Mouse (Mus musculus): ENCODE results near the gene Nme4.
"Not testable (repeated sequence)": the region's sequence is repeated elsewhere in the genome, so short reads cannot be mapped to it uniquely, and the experiment has no call there.

Nme4 gene

DNA sequence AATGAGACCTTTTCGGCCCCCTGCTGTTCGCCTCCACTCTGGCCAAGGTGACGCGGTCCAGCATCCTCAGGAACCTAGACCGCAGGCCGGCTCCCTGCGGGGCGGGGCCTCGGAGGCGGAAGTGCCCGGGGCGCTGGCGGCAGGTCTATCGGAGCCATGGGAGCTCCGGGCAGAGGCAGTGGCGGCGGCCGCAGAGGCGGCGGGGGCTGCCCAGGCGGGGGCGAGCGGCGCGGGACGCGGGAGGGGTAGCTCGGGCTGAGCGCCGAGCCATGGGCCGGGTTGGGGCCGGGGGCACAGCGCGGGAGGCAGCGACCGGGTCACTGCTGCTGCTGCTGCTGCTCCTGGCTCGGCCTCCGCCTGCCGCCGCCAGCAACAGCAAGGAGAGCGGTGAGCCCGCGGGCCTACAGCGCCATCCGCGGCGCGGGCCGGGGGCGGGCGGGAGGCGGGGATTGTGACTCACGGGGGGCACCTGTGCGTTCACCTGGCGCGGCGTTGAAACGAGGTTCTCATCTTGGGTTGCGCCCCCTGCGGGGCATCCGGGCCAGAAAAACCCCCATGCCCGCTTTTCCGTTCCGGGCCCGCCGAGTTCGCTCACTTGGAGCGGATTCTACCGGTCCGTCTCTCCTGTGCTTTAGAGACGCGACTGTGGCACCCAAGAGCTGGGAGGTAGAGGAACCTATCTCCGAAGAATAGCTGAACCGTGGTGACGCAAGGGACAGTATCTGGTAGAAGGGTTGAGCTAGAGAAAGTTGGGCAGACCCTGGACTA, 18.0 kb upstream of the Nme4 start, which contains the start of gene Tmem8:
Gene Tmem8 (plus strand): TSS at position 119 of the 768 bp plus-strand sequence.
- peak; percentile 69 to 80 for DNase-seq

DNA sequence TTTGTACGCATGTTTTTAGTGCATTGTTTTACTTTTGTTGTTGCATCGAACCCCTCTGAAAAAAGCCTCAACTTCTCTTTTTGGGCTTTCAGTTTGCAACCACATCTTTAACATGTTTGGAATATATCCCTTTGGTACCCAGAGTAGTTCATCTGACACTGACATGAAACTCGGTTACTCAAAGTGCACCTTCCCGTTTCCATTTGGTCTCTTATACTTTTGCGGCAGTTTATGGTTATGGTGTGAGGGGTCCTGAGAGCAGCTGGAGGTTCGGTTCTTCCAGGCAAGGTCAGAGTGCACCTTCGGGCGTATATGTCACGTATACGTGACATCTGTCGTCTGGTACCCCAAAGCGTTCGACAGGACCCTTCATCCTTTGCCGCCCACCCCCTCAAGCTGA, 17.3 kb upstream of the Nme4 start:
- no peak for DNase-seq

DNA sequence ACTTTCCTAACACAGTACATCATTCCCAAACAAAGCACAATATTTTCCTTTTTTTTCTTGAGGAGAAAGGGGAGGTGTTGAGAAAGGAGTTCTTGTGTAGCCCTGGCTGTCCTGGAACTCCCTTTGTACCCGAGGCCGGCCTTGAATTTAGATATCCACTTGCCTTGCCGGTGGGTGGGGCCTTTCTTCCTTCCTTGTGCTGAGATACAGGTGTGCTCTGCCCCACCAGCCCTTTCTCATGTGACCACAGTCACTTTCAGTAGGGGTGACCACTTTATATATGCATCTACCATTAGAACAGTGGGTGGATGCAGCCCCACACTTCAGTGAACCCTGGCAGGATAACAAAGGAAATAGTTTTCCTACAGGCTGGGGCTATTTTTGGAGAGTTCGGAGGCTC, 16.3 kb upstream of the Nme4 start:
- no peak for DNase-seq

- no peak for DNase-seq
These were observed 15.6 kb upstream of the Nme4 start for GRCm38 (mm10) chr17:26111024-26111423.

DNA sequence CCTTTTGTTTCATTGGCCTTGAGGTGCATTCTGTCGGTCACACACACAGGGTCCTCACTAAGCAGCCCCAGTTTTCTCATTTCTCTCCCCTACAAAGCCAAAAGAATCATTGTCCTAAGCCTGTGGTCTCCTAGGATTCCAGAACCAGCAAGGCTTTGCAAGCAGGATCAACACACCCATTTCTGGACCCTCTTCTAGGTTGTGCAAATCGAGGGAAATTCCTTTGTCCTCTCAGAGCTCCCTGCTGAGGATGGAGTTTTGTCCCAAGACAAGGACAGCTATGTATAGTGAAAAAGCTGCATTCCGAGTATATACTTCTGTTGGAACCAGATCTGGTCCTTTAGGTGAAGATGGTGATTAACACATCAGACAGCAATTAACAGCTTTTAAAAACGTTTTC, 14.8 kb upstream of the Nme4 start:
- no peak for DNase-seq

DNA sequence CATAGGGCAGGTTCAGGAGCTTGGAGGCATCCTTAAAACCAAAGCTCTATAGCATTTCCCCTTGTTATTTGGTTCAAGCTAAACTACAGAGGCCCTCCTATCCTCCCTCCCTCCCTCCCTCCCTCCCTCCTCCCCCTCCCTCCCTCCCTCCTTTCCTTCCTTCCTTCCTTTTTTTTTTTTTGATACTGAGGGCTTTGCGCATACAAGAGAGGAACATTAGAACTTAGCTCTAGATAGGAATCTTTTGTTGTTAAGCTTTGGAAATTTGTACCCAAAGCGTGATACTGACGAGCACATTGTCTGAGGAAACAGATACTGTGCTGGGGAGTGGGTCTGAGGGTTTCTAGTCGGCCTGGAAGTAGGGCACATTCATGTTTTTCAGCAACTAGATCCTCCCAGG, 10.2 kb upstream of the Nme4 start:
- no peak for DNase-seq

- no peak for DNase-seq
These were observed 6.1 kb upstream of the Nme4 start for GRCm38 (mm10) chr17:26101478-26101877.

DNA sequence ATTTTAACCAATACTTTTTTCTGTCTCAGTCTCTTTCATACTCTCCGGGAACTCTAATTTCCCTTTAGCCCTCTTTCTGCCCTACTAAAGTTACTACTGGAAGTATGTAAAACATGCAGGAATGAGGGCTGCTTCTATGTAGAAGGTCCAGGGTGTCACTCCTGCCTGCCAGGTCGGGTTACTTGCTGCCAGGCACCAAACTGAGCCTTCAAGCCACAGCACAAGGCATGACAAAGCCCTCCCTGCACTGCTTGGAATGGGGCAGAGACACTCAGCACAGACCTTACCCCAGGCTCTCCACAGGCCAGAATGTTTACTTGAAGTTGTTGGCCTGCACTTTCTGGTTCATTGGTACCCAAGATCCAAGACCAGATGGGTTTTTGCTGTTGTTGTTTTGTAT, 4.8 kb upstream of the Nme4 start:
- DNase-seq, result no peak

DNA sequence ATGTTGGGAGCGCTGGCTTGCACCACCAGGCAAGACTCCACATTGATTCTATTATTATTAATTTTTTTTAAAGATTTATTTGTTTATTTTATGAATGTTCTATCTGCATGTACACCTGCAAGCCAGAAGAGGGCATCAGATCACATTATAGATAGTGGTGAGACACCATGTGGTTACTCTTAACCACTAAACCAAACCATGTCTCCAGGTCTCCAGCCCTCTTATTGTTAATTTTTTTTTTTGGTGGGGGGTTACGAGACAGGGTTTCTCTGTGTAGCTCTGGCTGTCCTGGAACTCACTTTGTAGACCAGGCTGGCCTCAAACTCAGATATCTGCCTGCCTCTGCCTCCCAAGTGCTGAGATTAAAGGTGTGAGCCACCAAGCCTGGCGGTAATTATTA, 3.9 kb upstream of the Nme4 start:
- DNase-seq, result not testable (repeated sequence)

GRCm38 (mm10) chr17:26098461-26098860, 3.1 kb upstream of the Nme4 start:
- DNase-seq, result no peak

DNA sequence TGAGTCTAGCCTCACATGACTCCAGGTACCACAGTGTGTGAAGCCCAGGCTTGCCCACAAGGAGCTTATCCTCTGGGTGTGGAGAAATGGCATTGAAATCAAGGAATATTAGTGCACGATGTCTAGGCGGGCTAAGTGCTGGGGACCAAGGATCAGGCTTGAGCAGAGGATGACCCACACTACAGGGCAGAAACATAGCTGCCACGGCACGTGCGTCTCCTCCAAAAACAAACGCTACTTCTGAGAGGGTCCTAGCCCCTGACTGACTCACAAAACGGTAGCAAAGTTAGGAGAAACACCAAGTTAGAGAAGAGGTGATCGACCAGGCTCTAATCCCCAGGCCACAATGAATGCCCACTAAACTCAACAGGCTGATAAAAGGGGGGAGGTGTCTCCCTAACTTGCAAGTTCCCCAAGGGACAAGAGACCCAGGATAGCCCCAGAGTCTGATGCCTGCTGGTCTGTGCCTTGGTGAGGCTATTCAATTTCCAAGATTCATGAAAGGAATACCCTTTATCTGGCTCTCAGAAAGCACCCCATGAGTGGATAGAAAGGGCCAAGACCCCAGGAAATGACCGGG, 781 bp downstream of the Nme4 start:
- DNase-seq, result no peak

DNA sequence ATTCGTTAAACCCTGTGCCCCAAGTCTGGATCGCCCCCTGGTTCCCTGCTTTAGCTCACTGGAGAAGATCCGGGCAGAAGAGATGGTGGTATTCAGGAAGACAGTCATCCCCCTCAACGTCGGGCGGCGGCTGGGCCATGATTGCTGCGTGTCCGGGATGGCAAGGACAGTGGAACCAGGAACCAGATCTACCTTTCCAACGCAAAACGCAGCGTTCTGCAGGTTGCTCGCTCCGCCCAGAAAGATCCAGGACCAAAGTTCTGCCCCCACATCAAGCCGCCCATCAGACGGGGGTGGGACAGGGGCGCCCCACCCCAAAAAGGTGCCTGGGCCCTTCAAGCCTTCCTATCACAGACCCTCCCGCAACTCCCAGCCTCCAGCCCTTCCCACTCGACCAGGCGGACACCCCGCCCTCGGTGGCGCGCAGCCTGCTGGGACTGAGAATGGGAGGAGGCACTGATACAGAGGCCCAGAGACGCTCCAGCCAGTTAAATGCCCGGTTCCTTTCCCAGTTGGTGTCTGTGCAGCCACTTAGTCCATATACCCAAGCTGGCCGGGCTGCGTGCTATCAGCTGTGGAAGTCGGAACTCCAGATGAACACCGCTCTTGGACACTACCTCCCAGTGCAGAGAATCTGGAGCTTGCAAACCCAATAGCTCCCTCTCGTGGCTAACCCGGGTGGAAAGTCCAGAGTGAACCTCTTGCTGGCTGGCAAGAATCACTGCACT, 5.3 kb downstream of the Nme4 start, which contains the start of gene Decr2:
Gene Decr2 (minus strand): TSS at position 433 of the 728 bp plus-strand sequence.
- peak; percentile 60 to 78 for DNase-seq

DNA sequence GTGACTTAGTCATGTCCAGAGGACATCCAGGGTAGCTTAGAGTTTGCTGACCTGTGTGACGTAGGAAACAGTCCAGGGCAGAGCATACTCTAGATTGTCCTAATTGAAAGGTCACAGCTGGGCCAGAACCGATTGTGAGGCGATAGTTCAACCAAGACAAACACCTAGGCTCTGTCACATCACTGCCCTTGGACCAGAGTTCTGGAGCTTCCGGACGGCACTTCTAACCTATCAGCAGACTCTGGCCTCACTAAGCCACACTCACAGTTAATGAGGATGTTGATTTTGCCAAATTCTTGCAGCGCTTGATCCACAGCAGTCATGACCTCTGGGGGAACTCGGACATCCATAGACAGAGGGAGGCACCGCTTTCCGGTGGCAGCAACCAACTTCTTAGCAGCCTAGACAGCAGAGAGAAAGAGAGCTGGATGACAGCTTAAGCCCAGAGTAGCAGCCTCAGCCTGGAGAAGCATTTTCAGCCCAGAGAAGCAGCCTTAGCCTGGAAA, 8.3 kb downstream of the Nme4 start:
- DNase-seq, result no peak

GRCm38 (mm10) chr17:26080867-26081266, 14.5 kb downstream of the Nme4 start:
- DNase-seq, result no peak

GRCm38 (mm10) chr17:26078851-26079250, 16.6 kb downstream of the Nme4 start:
- no peak for DNase-seq

DNA sequence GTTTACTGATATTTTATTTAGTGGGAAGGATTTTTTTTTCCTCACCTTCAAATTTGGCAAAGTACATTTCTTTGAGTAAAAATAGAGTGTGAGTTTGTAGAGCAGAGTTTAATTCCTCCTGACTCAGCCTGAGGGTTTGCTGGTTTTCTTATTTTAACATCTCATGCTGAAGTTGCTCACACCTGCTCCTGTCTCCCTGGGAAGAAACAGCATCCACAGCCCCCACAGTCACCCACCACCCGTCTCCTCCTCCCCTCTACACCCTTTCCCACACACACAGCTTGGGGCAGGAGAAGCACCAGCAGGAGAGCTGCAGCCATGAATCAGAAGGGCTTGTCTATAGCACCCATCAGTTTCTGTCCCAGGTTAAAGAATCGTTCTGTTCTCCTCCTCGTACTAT, 20.2 kb downstream of the Nme4 start:
- no peak for DNase-seq

GRCm38 (mm10) chr17:26070136-26070535, 25.3 kb downstream of the Nme4 start:
- DNase-seq, result no peak

DNA sequence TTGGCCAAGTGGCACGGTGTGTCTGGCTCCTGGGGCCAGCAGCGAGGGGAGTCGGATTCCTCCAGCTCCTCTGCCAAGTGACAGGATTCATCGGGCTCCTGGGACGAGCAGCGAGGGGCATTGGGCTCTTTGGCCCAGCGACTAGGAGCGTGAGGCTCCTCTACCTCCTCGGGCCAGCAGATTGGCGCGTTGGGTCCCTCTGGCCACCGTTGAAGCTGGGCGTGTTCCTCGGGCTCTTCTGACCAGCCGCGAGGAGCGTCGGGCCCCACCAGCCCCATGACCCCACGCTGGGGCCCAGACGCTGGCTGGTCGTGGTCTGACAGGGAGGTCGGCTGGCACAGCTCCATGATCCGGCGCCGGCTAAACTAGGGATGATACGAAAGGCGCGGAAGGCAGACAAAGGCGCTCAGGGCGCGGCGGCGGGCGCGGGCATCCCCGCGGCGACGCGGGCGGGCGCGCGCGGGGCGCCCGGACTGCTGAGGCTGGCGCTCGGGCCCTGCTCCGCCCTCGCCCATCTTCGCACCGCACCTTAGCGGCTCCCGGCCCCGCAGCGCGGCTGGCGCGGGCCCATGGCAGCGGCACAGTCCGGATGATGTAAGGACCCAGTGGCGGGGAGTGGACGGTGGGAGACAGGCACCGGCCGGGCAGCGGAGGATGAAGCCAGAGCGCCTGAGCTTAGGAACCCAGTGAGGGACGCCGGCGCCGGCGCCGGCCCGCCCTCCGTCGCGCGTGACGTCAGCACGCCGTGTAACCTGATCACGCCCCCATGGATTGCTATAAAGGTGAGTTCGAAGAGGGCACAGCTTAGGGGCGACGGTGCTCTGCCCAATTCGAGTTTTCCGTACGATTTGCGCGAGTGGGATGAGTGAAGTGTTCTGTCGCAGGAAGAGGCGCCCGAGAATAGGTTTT, 26.3 kb downstream of the Nme4 start, which contains the start of gene Rab11fip3:
Gene Rab11fip3 (minus strand): TSS at position 725 of the 909 bp plus-strand sequence.
- DNase-seq, result peak; percentile 64 to 79

GRCm38 (mm10) chr17:26068024-26068830, 27.2 kb downstream of the Nme4 start:
- no peak for DNase-seq

DNA sequence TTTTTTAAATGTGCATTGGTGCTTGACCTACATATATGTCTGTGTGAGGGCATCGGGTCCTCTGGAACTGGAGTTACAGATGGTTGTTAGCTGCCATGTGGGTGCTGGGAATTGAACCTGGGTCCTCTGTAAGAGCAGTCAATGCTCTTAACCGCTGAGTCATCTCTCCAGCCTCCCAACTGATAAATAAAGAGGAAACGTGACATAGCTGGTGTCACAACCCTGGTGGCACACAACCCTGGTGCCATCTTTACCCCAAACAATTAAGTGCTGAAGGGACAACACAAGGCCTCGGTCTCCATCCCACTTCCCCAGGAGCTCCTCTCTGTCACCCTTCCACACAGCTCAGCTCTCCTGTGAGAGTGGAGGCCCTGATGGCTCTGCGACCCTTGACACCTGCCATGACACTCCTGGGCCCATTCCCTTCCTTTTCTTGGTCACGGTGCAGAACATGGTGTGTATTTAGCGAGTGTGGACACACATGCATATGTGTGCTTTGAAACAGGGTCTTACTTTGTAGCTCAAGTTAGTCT, 28.8 kb downstream of the Nme4 start:
- no peak for DNase-seq

- no peak for DNase-seq
These were observed 30.5 kb downstream of the Nme4 start for GRCm38 (mm10) chr17:26064916-26065315.

Measured in spleen, adult 18-20 months (tissue).